Mouse (Mus musculus): ENCODE measurements around the gene Pdlim5.

- TF ChIP-seq CTCF (IDR thresholded peaks at IDR 0.05; ENCODE audit: borderline replicate concordance, insufficient read depth, low read length), result no peak
- no peak for TF ChIP-seq POLR2A (IDR thresholded peaks at IDR 0.05; ENCODE audit: low read depth, low read length)
These were observed 113.8 kb downstream of the Pdlim5 start for GRCm38 (mm10) chr3:142281656-142282055.

Data from embryonic fibroblast, embryonic 13.5 days (primary cell).